In genomic region chr10:81564734-81565133, GRCm38 (mm10) we compare ENCODE assay signal across 8 mouse cellular contexts. TPM values are rescaled to one million over a fixed set of nuclear protein-coding genes. Genes with fewer than 3 reads are reported as not detected.
DNase-seq lines count a peak whose midpoint lies in the region; ATAC-seq and TF ChIP-seq lines count a peak whose summit lies in the region.

No protein-coding gene starts in this region.

- H3K4me2 ChIP-seq in kidney, postnatal 0 days (ENCODE audit: low read length): peak overlapping the region; percentile 54; the same call in 1 of the 2 replicates
- no peak overlapping the region; the same call in 1 of the 2 replicates for H3K4me2 ChIP-seq in midbrain, embryonic 14.5 days (ENCODE audit: low read length)

- TF ChIP-seq CTCF in kidney, postnatal 0 days (IDR thresholded peaks at IDR 0.05; ENCODE audit: low read depth): peak; percentile 76

- H3K9me3 ChIP-seq in kidney, postnatal 0 days (replicated peaks; ENCODE audit: low read length): no peaks in the 10 kb centered on the region
- no peaks in the 10 kb centered on the region for H3K9me3 ChIP-seq in midbrain, embryonic 14.5 days (ENCODE audit: control insufficient read depth, low read length)

- peak overlapping the region; percentile 79; the same call in 1 of the 2 replicates for H3K27ac ChIP-seq in kidney, postnatal 0 days
- 0 out of 2 replicates have a peak overlapping the region, but pooled peaks have one; percentile 5 for H3K27ac ChIP-seq in midbrain, embryonic 14.5 days (replicated peaks; ENCODE audit: low read depth, low read length)

- ATAC-seq in CD4-positive, CD25-positive, alpha-beta regulatory T cell, adult 4 months: no peak
- ATAC-seq in erythroblast, adult 5-6 weeks (replicated peaks; ENCODE audit: low FRiP score, poor library complexity, severe bottlenecking): 0 out of 2 replicates have a peak, but pooled peaks have one; percentile 32
- ATAC-seq in kidney, postnatal 0 days (replicated peaks; ENCODE audit: low FRiP score, low read depth): no peak
- ATAC-seq in midbrain, embryonic 14.5 days (ENCODE audit: low FRiP score, low TSS enrichment): no peak

- H3K9ac ChIP-seq in kidney, postnatal 0 days (ENCODE audit: low read depth, low read length): no peak overlapping the region
- H3K9ac ChIP-seq in midbrain, embryonic 14.5 days (replicated peaks; ENCODE audit: low read length): no peak overlapping the region

- peaks cover 33% of the 10 kb centered on the region for H3K4me1 ChIP-seq in kidney, postnatal 0 days (replicated peaks; ENCODE audit: insufficient read depth, low read length)
- peaks cover 38% of the 10 kb centered on the region for H3K4me1 ChIP-seq in midbrain, embryonic 14.5 days (ENCODE audit: control insufficient read depth, insufficient read depth, low read length)

- peak; percentile 85 for DNase-seq in CD4-positive, CD25-positive, alpha-beta regulatory T cell, adult 2 months (ENCODE audit: low read depth, low spot score)
- DNase-seq in ovary, postnatal 36 days (ENCODE audit: low spot score): peak; percentile 49
- DNase-seq in ovary, postnatal 10 days (ENCODE audit: low spot score): no peak
- DNase-seq in kidney, postnatal 0 days (ENCODE audit: low spot score): peak; percentile 64
- peak; percentile 79 for DNase-seq in midbrain, embryonic 14.5 days
- peak; percentile 86 to 87 for DNase-seq in thymus, postnatal 36 days

- WGBS in kidney, postnatal 0 days: 36% methylated on average over 10 of the region's 10 CpGs
- 24% methylated on average over 10 of the region's 10 CpGs for WGBS in midbrain, embryonic 14.5 days

- H3K4me3 ChIP-seq in kidney, postnatal 0 days (replicated peaks; ENCODE audit: low read depth, low read length): no peak overlapping the region
- no peak overlapping the region for H3K4me3 ChIP-seq in midbrain, embryonic 14.5 days (replicated peaks; ENCODE audit: low read depth, low read length)

- H3K27me3 ChIP-seq in kidney, postnatal 0 days (ENCODE audit: insufficient read depth, low read length): no peaks in the 10 kb centered on the region
- peaks cover 32% of the 10 kb centered on the region; the same call in 1 of the 2 replicates for H3K27me3 ChIP-seq in midbrain, embryonic 14.5 days (ENCODE audit: control insufficient read depth, insufficient read depth, low read length)

- H3K36me3 ChIP-seq in kidney, postnatal 0 days (ENCODE audit: insufficient read depth, low read length): peaks cover 23% of the 10 kb centered on the region; the same call in 1 of the 2 replicates
- peaks cover 42% of the 10 kb centered on the region for H3K36me3 ChIP-seq in midbrain, embryonic 14.5 days (ENCODE audit: control insufficient read depth, insufficient read depth, low read length)

RNA-seq across cellular contexts. Expression of gene Aes, which starts 5.4 kb away (rescaled TPM):
- polyA plus RNA-seq in CD4-positive, CD25-positive, alpha-beta regulatory T cell, adult 4 months (2017; shearing (Covaris generic)): 100 to 1,000 TPM; 103 to 139 TPM
- 68.5 and 77.8 TPM in 2 replicates for total RNA-seq in erythroblast, adult 5-6 weeks (2015; ENCODE audit: low replicate concordance)
- total RNA-seq in erythroblast, adult 5-6 weeks (2017; ENCODE audit: low replicate concordance): 31.4 and 81.9 TPM in 2 replicates
- 566 and 582 TPM in 2 replicates for polyA plus RNA-seq in kidney, postnatal 0 days (2015; fragmentation: Nextera tagmentation; extraction: Ambion mirVana)
- 485 and 707 TPM in 2 replicates for polyA plus RNA-seq in midbrain, embryonic 14.5 days (2014; fragmentation: Nextera tagmentation; extraction: Ambion mirVana)

RNA-seq across cellular contexts. Expression of gene Tle2, which starts 9.6 kb away (rescaled TPM):
- under 1 TPM in 1 of 2 experiments, not detected in 1; 0.78 TPM for polyA plus RNA-seq in CD4-positive, CD25-positive, alpha-beta regulatory T cell, adult 4 months (2017; shearing (Covaris generic))
- not detected in 2 replicates for total RNA-seq in erythroblast, adult 5-6 weeks (2015; ENCODE audit: low replicate concordance)
- total RNA-seq in erythroblast, adult 5-6 weeks (2017; ENCODE audit: low replicate concordance): not detected in 2 replicates
- polyA plus RNA-seq in kidney, postnatal 0 days (2015; fragmentation: Nextera tagmentation; extraction: Ambion mirVana): 29.2 and 30.8 TPM in 2 replicates
- 20.4 and 25.7 TPM in 2 replicates for polyA plus RNA-seq in midbrain, embryonic 14.5 days (2014; fragmentation: Nextera tagmentation; extraction: Ambion mirVana)

RNA-seq across cellular contexts. Expression of gene Gna11, which starts 19.7 kb away (rescaled TPM):
- polyA plus RNA-seq in CD4-positive, CD25-positive, alpha-beta regulatory T cell, adult 4 months (2017; shearing (Covaris generic)): 10 to 100 TPM; 28.5 to 42.5 TPM
- 1.9 and 2.1 TPM in 2 replicates for total RNA-seq in erythroblast, adult 5-6 weeks (2015; ENCODE audit: low replicate concordance)
- total RNA-seq in erythroblast, adult 5-6 weeks (2017; ENCODE audit: low replicate concordance): 5.9 and 10.9 TPM in 2 replicates
- polyA plus RNA-seq in kidney, postnatal 0 days (2015; fragmentation: Nextera tagmentation; extraction: Ambion mirVana): 69.5 and 72.3 TPM in 2 replicates
- 86.7 and 102 TPM in 2 replicates for polyA plus RNA-seq in midbrain, embryonic 14.5 days (2014; fragmentation: Nextera tagmentation; extraction: Ambion mirVana)

RNA-seq across cellular contexts. Expression of gene Tle6, which starts 36.1 kb away (rescaled TPM):
- polyA plus RNA-seq in CD4-positive, CD25-positive, alpha-beta regulatory T cell, adult 4 months (2017; shearing (Covaris generic)): 1 to 10 TPM in 1 of 2 experiments, not detected in 1; 2.8 TPM
- total RNA-seq in erythroblast, adult 5-6 weeks (2015; ENCODE audit: low replicate concordance): 1.7 and 2.7 TPM in 2 replicates
- not detected in 2 replicates for total RNA-seq in erythroblast, adult 5-6 weeks (2017; ENCODE audit: low replicate concordance)
- 7.3 and 9.4 TPM in 2 replicates for polyA plus RNA-seq in kidney, postnatal 0 days (2015; fragmentation: Nextera tagmentation; extraction: Ambion mirVana)
- 3.2 and 3.5 TPM in 2 replicates for polyA plus RNA-seq in midbrain, embryonic 14.5 days (2014; fragmentation: Nextera tagmentation; extraction: Ambion mirVana)

RNA-seq across cellular contexts. Expression of gene Gna15, which starts 40.7 kb away (rescaled TPM):
- polyA plus RNA-seq in CD4-positive, CD25-positive, alpha-beta regulatory T cell, adult 4 months (2017; shearing (Covaris generic)): 10 to 100 TPM; 28.5 to 31.9 TPM
- total RNA-seq in erythroblast, adult 5-6 weeks (2015; ENCODE audit: low replicate concordance): 2.1 and 12.1 TPM in 2 replicates
- 6.3 and 14.8 TPM in 2 replicates for total RNA-seq in erythroblast, adult 5-6 weeks (2017; ENCODE audit: low replicate concordance)
- 0.80 and 0.92 TPM in 2 replicates for polyA plus RNA-seq in kidney, postnatal 0 days (2015; fragmentation: Nextera tagmentation; extraction: Ambion mirVana)
- polyA plus RNA-seq in midbrain, embryonic 14.5 days (2014; fragmentation: Nextera tagmentation; extraction: Ambion mirVana): 0.69 and 0.88 TPM in 2 replicates

Comparison
In these comparisons a context has a peak if more than half of its experiments do, and no peak if none do; other contexts are left out.
1. RNA of gene Tle2, which starts 9.6 kb away (polyA plus RNA-seq): 29.2 to 30.8 TPM in kidney, postnatal 0 days and 20.4 to 25.7 TPM in midbrain, embryonic 14.5 days; 0.78 TPM in CD4-positive, CD25-positive, alpha-beta regulatory T cell, adult 4 months; every median in the first group is over 10 times any median in the second.